Mouse (Mus musculus): ENCODE data around the gene Itpr2.

Itpr2 gene

DNA sequence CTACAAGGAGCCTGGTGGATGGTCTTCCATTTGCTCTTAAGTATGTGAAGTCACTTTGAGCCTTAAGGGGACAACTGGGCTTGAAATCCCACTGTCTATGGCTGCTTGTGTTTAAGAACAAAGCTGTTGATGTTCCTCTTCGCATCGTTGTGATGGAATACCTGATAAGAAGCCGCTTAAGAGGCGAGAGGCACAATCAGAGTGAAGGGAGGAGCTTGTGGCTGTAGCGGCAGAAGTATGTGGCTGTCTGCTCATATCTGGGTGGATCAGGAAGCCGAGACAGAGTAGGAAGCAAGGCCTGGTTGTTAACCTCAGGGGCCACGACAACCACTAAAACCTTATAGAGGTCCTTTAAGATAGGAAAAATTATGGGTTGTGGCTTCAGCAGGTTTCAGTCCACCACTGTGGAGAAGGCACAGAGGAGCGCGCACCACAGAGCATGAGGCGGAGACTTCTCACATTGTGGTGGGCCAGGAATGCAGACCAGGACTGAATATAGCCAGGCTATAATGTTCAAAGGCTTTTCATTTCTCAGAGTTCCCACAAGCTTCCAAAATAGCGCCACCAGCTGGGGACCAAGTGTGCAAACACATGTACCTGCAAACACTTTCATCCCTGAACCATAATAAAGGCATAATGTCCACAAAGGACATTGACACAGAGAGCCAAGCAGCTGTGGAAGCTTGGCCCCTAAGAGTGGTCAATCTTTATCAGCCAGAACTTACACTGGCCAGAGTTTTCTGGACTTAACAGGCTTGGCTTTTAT, 424.7 kb downstream of the Itpr2 start:
- in situ Hi-C loops (cut with MboI, MseI) = loop anchor here (10.0 kb wide), 1 partner anchor 203 kb away; no protein-coding TSS in a partner anchor

DNA sequence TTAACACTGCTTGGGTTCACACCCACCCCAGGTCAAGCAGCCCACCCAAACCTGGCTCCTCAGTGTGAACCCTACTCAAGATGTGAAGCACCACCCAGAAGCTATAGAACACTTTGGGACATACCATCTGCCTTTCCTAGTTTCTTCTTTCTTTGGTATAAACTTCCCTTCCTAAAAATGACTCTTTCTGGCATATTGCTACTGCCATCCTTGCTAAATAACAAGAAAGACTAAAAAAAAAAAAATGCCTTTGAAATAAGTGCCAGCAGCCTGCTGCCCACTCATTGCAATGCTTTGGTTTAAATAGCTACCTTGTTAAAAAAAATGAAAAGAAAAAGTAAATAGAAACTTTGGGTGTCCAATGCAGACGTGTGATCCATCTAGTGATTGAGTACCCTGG, 429.2 kb downstream of the Itpr2 start:
- in situ Hi-C loops (cut with MboI, MseI) = loop anchor here (5.0 to 10.0 kb wide), 2 partner anchors 71 to 198 kb away; no protein-coding TSS in a partner anchor

DNA sequence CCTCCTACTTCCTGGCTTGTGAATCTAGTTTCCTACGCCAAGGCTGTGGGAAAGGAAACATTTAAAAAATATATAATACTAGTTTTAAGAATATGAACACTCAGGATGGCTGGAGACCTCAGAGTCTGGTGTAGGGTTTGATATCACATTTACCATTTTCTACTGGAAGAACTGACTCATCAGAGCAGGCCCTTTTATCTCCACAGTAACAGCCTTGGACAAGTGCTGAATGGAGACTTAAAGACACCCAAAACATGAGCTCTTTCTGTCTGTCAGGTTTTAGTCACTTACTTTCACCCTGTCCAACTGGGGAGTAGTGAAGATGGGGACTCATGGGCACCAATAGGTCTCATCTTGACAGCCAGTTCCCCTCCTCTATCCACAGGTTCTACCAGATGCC, 430.1 kb downstream of the Itpr2 start:
- in situ Hi-C loops (cut with MboI, MseI) = loop anchor here (5.0 to 10.0 kb wide), 2 partner anchors 70 to 197 kb away; no protein-coding TSS in a partner anchor
